Mouse (Mus musculus): Measurements from ENCODE around the gene Gatad2b. TPM values are rescaled to one million over a fixed set of nuclear protein-coding genes. Genes with fewer than 3 reads are reported as not detected.

The Gatad2b gene
- polyA plus RNA-seq, 1 experiment: 15.1 TPM

DNA sequence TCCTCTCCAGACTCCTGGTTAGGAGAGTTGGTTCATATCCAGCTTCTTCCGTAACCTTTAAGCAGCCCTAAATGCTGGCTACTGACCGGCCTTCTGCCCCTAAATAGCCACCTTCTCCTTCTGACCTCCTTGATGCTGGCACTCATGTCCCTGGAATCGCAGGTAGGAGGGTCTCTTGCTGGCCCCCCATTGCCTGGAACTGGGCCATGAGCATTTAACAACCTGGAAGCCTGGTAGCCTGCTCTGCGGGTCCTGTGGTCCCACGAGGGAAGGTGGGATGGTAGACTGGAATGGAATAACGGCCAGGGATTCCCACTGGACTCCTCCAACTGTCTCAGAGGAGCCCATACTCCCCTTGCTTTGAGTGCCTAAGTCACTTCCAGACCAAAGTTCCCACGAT lies 78.9 kb downstream of the Gatad2b start:
- H3K27me3 ChIP-seq (ENCODE audit: control insufficient read depth, insufficient read depth, low read length): no peaks in the 10 kb centered on the region
- TF ChIP-seq POLR2A (IDR thresholded peaks at IDR 0.05; ENCODE audit: low read depth, low read length) (no peak), CTCF (IDR thresholded peaks at IDR 0.05; ENCODE audit: extremely low read depth, insufficient read length, insufficient replicate concordance, low read depth, low read length) (no peak)

DNA sequence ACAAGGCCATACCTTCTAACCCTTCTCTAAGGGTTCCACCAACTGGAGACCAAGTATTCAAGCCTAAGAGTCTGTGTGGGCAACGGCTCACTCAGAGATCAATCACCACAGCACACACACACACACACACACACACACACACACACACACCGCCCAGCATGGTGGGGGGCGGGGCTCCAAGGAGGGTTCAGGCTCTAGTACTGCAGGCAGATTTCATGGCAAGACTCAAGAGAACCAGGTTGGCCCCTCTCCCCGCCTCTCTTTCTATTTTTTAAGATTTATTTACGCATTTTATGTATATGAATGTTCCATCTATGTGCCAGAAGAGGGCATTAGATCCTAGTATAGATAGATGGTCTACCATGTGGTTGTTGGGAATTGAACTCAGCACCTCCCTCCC lies 79.8 kb downstream of the Gatad2b start:
- Histone ChIP-seq H3K27me3 (ENCODE audit: control insufficient read depth, insufficient read depth, low read length) (no peaks in the 10 kb centered on the region), H3K4me1 (ENCODE audit: control insufficient read depth, insufficient read depth, insufficient read length, low read length) (peaks cover 7% of the 10 kb centered on the region), H3K27ac (ENCODE audit: insufficient read depth, low read depth, low read length) (no peak overlapping the region), H3K36me3 (ENCODE audit: control insufficient read depth, insufficient read depth, low read length) (no peaks in the 10 kb centered on the region), H3K4me3 (ENCODE audit: low read depth, low read length) (no peak overlapping the region)
- 49% methylated on average over 5 of the region's 5 CpGs for WGBS
- TF ChIP-seq POLR2A (IDR thresholded peaks at IDR 0.05; ENCODE audit: low read depth, low read length) (no peak), CTCF (IDR thresholded peaks at IDR 0.05; ENCODE audit: extremely low read depth, insufficient read length, insufficient replicate concordance, low read depth, low read length) (no peak)

More for the DNA sequence above, 78.9 kb downstream of the Gatad2b start:
- Histone ChIP-seq H3K27ac (ENCODE audit: insufficient read depth, low read depth, low read length) (no peak overlapping the region), H3K4me3 (ENCODE audit: low read depth, low read length) (no peak overlapping the region), H3K4me1 (ENCODE audit: control insufficient read depth, insufficient read depth, insufficient read length, low read length) (peaks cover 13% of the 10 kb centered on the region), H3K36me3 (ENCODE audit: control insufficient read depth, insufficient read depth, low read length) (no peaks in the 10 kb centered on the region)
- WGBS: 78% methylated on average over 7 of the region's 7 CpGs

DNA sequence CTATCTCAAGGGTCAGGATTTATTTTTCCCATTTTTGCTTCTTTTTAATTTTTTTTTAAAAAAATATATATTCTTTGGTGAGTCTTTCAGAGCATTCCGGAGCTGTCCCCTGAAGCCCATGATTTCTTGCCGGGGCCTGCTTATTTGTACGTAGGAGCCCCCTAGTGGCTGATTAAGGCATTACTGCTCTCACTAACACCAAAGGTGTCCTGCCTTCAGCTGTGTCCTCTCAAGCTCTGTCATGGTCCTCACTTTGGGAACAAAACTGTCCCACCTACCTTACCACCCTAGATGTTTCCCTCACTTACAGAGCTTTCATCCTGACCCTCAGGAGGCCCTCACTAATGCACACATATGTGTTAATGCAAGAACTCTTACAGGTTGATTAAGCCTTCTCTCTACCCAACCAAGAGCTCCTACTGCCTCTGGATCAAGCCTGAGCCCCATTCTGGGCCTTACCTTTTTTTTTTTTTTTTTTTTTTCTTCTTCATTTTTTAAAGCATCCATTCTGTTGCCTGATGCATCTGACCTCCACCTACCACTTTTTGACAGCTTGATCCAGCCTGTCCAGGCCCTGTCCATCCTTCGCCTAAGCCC lies 80.6 kb downstream of the Gatad2b start:
- 27% methylated on average over 4 of the region's 4 CpGs for WGBS
- no peak overlapping the region for H3K4me3 ChIP-seq (ENCODE audit: low read depth, low read length)
- no peaks in the 10 kb centered on the region for H3K27me3 ChIP-seq (ENCODE audit: control insufficient read depth, insufficient read depth, low read length)
- H3K36me3 ChIP-seq (ENCODE audit: control insufficient read depth, insufficient read depth, low read length): no peaks in the 10 kb centered on the region
- H3K27ac ChIP-seq (ENCODE audit: insufficient read depth, low read depth, low read length): no peak overlapping the region
- TF ChIP-seq CTCF (IDR thresholded peaks at IDR 0.05; ENCODE audit: extremely low read depth, insufficient read length, insufficient replicate concordance, low read depth, low read length): peak; percentile 80; the same call in 1 of the 2 replicates
- TF ChIP-seq POLR2A (IDR thresholded peaks at IDR 0.05; ENCODE audit: low read depth, low read length): no peak
- H3K4me1 ChIP-seq (ENCODE audit: control insufficient read depth, insufficient read depth, insufficient read length, low read length): peaks cover 6% of the 10 kb centered on the region

DNA sequence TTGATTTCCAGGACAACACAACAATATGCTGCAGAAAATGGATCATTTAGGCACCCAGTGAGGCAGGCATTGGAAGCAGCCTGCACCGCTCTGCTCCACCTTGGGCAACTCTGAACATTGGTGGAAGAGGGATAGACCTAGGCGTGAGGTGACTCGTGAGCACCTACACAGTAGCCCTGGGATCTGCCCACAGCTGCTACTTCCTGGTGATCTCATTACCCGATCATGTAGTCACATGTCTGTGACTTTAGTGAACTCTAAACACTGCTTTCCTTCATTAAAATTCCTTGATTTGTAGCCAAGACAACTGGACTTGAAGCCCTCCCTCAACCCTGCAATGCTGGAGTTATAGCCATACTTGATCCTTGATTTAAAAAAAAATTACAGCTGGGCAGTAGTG lies 81.4 kb downstream of the Gatad2b start:
- TF ChIP-seq CTCF (IDR thresholded peaks at IDR 0.05; ENCODE audit: extremely low read depth, insufficient read length, insufficient replicate concordance, low read depth, low read length) (no peak), POLR2A (IDR thresholded peaks at IDR 0.05; ENCODE audit: low read depth, low read length) (no peak)
- Histone ChIP-seq H3K27me3 (ENCODE audit: control insufficient read depth, insufficient read depth, low read length) (no peaks in the 10 kb centered on the region), H3K27ac (ENCODE audit: insufficient read depth, low read depth, low read length) (no peak overlapping the region), H3K4me1 (ENCODE audit: control insufficient read depth, insufficient read depth, insufficient read length, low read length) (peaks cover 6% of the 10 kb centered on the region), H3K4me3 (ENCODE audit: low read depth, low read length) (no peak overlapping the region), H3K36me3 (ENCODE audit: control insufficient read depth, insufficient read depth, low read length) (no peaks in the 10 kb centered on the region)
- WGBS: 53% methylated on average over 4 of the region's 4 CpGs

DNA sequence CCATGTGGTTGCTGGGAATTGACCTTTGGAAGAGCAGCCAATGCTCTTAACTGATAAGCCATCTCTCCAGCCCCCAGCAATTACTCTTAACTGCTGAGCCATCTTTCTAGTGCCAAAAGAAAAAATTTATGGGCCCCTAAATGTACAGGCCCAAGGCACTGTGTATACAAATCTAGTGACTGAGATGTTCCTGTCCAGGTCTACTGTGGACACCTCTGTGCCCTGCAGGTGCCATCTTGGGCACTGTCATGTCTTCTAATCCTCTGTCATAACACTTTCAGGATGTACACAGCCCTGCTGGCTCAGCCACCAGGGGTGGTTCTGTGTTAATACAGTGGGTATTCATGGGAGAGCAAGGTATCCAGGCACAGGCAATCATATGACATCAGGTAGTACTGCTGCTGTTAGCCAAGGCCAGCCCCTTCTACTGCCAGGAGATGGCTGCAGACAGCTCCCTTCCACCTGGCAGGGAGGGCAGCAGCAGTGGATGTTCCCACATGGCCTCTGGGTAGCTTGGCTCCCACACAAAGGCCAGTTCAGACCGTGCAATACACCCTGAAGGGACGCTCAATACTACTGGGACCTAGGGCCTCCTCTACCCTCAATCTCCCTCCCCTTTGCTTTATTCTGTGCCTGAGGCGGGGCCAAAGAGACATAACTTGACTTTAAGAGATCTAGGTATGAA lies 82.7 kb downstream of the Gatad2b start:
- no peak overlapping the region for H3K27ac ChIP-seq (ENCODE audit: insufficient read depth, low read depth, low read length)
- no peaks in the 10 kb centered on the region for H3K27me3 ChIP-seq (ENCODE audit: control insufficient read depth, insufficient read depth, low read length)
- TF ChIP-seq CTCF (IDR thresholded peaks at IDR 0.05; ENCODE audit: extremely low read depth, insufficient read length, insufficient replicate concordance, low read depth, low read length) (no peak), POLR2A (IDR thresholded peaks at IDR 0.05; ENCODE audit: low read depth, low read length) (no peak)
- no peaks in the 10 kb centered on the region for H3K36me3 ChIP-seq (ENCODE audit: control insufficient read depth, insufficient read depth, low read length)
- no peak overlapping the region for H3K4me3 ChIP-seq (ENCODE audit: low read depth, low read length)
- 76% methylated on average over 3 of the region's 3 CpGs for WGBS
- H3K4me1 ChIP-seq (ENCODE audit: control insufficient read depth, insufficient read depth, insufficient read length, low read length): peaks cover 6% of the 10 kb centered on the region

DNA sequence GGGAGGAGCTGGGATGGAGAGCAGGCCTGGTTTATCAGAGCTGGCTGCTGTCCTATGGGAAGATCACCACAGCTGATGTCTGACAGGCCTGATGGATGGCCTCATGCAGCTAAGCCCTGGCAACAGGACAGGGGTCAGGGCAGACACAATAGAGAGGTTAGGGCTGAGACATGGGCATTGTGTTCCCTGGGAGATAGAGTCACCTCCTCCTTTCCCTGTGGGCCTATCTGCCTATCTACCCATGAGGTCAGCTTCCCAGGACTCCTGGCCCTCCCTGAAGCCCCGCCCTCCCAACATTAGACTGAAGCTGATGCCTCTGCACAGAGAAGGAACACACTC lies 83.2 kb downstream of the Gatad2b start:
- peaks cover 6% of the 10 kb centered on the region for H3K4me1 ChIP-seq (ENCODE audit: control insufficient read depth, insufficient read depth, insufficient read length, low read length)
- TF ChIP-seq POLR2A (IDR thresholded peaks at IDR 0.05; ENCODE audit: low read depth, low read length) (no peak), CTCF (IDR thresholded peaks at IDR 0.05; ENCODE audit: extremely low read depth, insufficient read length, insufficient replicate concordance, low read depth, low read length) (no peak)
- H3K4me3 ChIP-seq (ENCODE audit: low read depth, low read length): no peak overlapping the region
- no peak overlapping the region for H3K27ac ChIP-seq (ENCODE audit: insufficient read depth, low read depth, low read length)
- no peaks in the 10 kb centered on the region for H3K36me3 ChIP-seq (ENCODE audit: control insufficient read depth, insufficient read depth, low read length)
- 92% methylated on average over 1 of the region's 1 CpGs for WGBS
- no peaks in the 10 kb centered on the region for H3K27me3 ChIP-seq (ENCODE audit: control insufficient read depth, insufficient read depth, low read length)

DNA sequence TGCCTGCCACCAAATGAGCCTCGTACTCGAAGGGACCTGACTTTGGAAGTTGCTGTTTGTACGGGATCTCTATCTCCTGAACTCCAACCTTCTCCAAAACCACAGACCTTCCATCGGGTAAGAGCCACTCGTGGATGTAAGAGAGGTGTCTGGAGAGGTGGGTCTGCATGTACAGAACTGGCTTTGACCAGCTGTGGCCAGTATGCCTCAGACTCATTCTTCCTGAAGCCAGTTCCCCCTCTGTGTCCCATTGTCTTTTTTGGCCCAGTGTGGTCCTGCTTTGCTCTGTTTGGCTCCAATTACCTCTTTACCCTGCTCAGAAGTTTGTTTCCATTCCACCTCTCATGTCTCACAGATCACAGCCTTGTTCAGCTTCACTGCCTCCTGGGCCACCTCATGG lies 85.5 kb downstream of the Gatad2b start:
- WGBS: 84% methylated on average over 5 of the region's 5 CpGs
- no peak for TF ChIP-seq POLR2A (IDR thresholded peaks at IDR 0.05; ENCODE audit: low read depth, low read length)
- no peak for TF ChIP-seq CTCF (IDR thresholded peaks at IDR 0.05; ENCODE audit: extremely low read depth, insufficient read length, insufficient replicate concordance, low read depth, low read length)
- Histone ChIP-seq H3K4me1 (ENCODE audit: control insufficient read depth, insufficient read depth, insufficient read length, low read length) (peaks cover 6% of the 10 kb centered on the region), H3K4me3 (ENCODE audit: low read depth, low read length) (no peak overlapping the region), H3K36me3 (ENCODE audit: control insufficient read depth, insufficient read depth, low read length) (no peaks in the 10 kb centered on the region), H3K27ac (ENCODE audit: insufficient read depth, low read depth, low read length) (no peak overlapping the region), H3K27me3 (ENCODE audit: control insufficient read depth, insufficient read depth, low read length) (no peaks in the 10 kb centered on the region)
